Mouse (Mus musculus): ENCODE results near the gene Jade2.

Jade2 gene

GRCm38 (mm10) chr11:51780773-51781267 lies 76.6 kb downstream of the Jade2 start:
- DNase-seq, result no peak

DNA sequence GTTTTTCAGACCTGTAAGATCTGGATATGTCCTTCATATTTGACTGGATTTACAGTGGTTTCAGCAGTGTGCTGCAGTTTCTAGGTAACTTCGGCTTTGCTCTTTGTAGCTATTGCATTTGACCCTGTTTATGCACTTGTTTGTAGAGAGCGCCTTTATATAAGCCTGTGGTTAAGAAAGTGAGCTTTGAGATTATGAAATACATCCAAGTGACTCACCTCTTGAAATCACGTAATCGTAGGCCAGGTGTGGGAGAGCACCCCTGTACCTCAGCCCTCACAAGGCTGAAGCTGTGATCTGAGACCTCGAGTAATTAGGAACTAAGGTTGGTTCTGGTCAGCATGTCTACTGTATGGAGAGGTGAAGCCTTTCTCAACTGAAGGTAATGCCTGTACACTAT lies 80.0 kb downstream of the Jade2 start:
- no peak for DNase-seq

- DNase-seq, result no peak
Measured at GRCm38 (mm10) chr11:51775507-51775906, 81.9 kb downstream of the Jade2 start.

DNA sequence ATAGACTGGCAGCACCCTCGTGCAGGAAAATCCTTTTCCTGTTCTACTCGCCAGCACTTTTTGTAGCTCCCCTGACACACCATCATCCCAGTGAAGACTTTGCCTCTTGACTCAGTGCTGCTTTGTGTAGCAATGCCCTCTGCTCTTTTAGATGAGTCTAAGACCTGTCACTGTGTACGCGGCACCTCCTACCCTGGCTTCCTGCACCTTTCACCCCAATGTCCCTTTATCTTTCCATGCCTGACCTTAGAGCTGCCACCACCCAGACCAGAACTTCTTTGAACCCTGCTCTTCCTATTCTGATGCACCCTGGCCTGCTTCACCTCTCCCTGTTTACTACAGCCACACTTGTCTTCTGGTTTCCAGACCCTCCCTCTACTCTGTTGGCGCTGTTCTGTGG lies 89.2 kb downstream of the Jade2 start:
- DNase-seq, result no peak

- DNase-seq, result no peak
Measured at GRCm38 (mm10) chr11:51767579-51768220, 89.8 kb downstream of the Jade2 start.

DNA sequence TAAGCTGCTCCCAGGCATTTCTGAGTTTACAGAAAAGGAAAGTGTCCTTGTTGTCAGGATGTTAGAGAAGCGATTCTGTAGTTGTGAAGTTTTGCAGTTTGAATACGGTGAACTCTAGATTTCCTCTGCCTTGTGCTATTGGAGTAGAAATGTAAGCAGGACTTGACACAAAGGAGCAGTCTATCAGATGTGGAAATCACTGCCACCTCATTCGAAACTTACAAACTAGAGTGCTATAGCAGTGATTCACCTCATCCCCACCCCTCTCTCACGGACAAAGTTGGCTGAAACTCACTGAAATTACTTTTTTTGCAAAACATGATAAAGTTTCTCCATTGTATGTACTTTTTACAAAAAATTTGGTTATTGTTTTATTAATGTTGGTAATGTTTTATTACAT lies 92.6 kb downstream of the Jade2 start:
- no peak for DNase-seq

DNA sequence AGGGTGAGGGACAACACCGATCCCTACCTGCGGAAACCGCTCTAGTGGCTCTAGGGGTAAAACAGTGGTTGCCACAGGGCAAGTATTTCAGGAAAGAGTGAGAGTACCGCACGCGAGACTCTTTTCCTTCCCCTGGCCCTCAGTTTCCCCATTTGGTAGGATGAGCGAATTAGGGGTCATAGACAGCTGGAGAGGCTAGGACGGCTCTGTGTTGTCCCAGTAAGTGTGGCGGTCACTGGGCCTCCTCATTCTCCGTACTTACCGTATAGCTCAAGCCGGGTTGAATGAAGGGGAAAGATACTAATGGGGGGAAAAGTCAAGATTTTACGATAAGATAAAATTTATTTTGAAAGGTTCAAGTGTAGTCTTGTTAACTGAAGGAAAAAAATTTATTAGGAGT lies 93.5 kb downstream of the Jade2 start:
- no peak for DNase-seq
